Mouse (Mus musculus): Measurements from ENCODE around the gene Fam71f2.

DNA sequence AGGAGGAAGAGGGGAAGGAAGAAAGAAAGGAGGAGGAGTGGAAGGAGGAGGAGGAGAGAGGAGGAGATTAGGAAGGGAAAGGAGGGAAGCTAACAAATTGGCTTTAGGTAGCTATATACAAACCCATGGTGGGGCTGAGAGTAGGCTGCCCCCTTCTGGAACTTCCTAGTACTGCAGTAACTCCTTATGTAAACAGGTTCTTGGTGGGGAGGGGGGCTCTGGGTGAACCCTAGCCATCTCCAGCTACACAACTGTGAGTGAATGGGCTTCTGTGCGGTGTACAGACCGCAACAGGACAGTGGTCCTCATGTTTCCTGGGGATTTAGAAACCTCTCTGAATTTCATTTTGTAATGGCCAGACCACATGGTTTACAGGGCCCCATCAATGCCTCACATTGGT lies 38.6 kb upstream of the Fam71f2 start:
- TF ChIP-seq EP300 (IDR thresholded peaks at IDR 0.05; ENCODE audit: insufficient read depth, low read depth, low read length), result no peak
- no peak for TF ChIP-seq POLR2A (IDR thresholded peaks at IDR 0.05; ENCODE audit: insufficient read depth, low read length)
